Mouse (Mus musculus) limb, embryonic 12.5 days (tissue): ENCODE data around the gene Eprs. TPM values are rescaled to one million over a fixed set of nuclear protein-coding genes. Genes with fewer than 3 reads are reported as not detected.

Source experiments
- ATAC-seq: fragments of 200-750 bp; cut with Nextera tagmentation; 2 replicates; pipeline ENCODE4 v1.8.0; 2017; ENCODE audit warnings: low read depth, moderate TSS enrichment; ENCODE audit not compliant: insufficient number of reproducible peaks, insufficient read depth, low FRiP score, low TSS enrichment
- H3K27ac ChIP-seq: fragments of 300-500 bp; sonication (generic); 2 replicates; pipeline ENCODE4 v1.5.1; 2016; ENCODE audit warnings: mild to moderate bottlenecking, moderate library complexity
- H3K27me3 ChIP-seq: fragments of 300-500 bp; sonication (generic); 2 replicates; pipeline ENCODE4 v1.6.1; 2016; ENCODE audit warnings: mild to moderate bottlenecking, moderate library complexity
- H3K36me3 ChIP-seq: fragments of 300-500 bp; sonication (generic); 2 replicates; pipeline ENCODE4 v1.6.1; 2016; ENCODE audit warnings: mild to moderate bottlenecking, moderate library complexity
- H3K4me1 ChIP-seq: fragments of 300-500 bp; sonication (generic); replicated peaks from 2 replicates; pipeline ENCODE4 v1.6.1; 2016
- H3K4me2 ChIP-seq: fragments of 300-500 bp; sonication (generic); 2 replicates; pipeline ENCODE4 v1.6.1; 2016; ENCODE audit warnings: mild to moderate bottlenecking, moderate library complexity
- H3K4me3 ChIP-seq: fragments of 300-500 bp; sonication (generic); replicated peaks from 2 replicates; pipeline ENCODE4 v1.5.1; 2016; ENCODE audit warnings: mild to moderate bottlenecking
- H3K9ac ChIP-seq: fragments of 300-500 bp; sonication (generic); replicated peaks from 2 replicates; pipeline ENCODE4 v1.6.1; 2016; ENCODE audit warnings: mild to moderate bottlenecking, moderate library complexity
- H3K9me3 ChIP-seq: fragments of 300-500 bp; sonication (generic); 2 replicates; pipeline ENCODE4 v1.6.1; 2016; ENCODE audit warnings: mild to moderate bottlenecking, moderate library complexity
- WGBS: fragments of 180-500 bp; shearing (Covaris S2); methylation state at CpG from one replicate; pipeline ENCODE4 v1.1.7; 2016; 5-methylcytosine and 5-hydroxymethylcytosine counted together
- microRNA counts: library from miRNA; unstranded; fragments of <30 nt; microRNA quantifications from one replicate; lab custom pipeline; 2017
- microRNA-seq: library from miRNA; unstranded; fragments of <30 nt; microRNA quantifications from one replicate; pipeline ENCODE4, GENCODE M21; 2017
- polyA plus RNA-seq: library from polyadenylated mRNA; unstranded; fragments of >200 nt; fragmentation: Nextera tagmentation; extraction: Ambion mirVana; gene quantifications from 2 replicates; pipeline ENCODE4 v1.2.1, GENCODE M21; 2016

Eprs gene
- polyA plus RNA-seq, 1 experiment from 2014 or later, result 151 TPM

DNA sequence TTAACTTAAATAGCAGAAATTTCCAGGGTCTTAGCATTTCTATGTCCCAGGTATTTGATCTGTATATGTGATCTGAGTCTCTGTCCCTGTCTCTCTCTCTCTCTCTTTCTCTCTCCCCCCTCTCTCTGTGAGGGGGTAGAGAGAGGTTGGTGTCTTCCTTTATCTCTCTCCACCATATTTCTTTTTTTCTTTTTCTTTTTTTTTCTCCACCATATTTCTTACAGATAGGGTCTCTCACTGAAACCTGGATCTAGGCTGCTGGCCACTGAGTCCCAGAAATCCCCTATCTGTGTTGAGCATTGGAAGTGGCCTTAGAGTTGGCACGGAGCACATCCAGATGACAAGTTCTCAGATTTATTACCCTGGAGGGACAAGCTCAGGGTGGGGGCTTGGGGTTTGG is 110.6 kb downstream of the Eprs start:
- Histone ChIP-seq H3K4me2 (no peak overlapping the region), H3K27me3 (no peaks in the 10 kb centered on the region), H3K4me1 (peaks cover 16% of the 10 kb centered on the region), H3K9me3 (no peaks in the 10 kb centered on the region), H3K4me3 (no peak overlapping the region), H3K9ac (no peak overlapping the region), H3K36me3 (no peaks in the 10 kb centered on the region), H3K27ac (no peak overlapping the region)
- WGBS, result 85% methylated on average over 1 of the region's 1 CpGs
- ATAC-seq, result no peak

MicroRNAs within 50 kb of the gene (microRNA counts, 519-probe panel; counts per million panel counts)
- microRNA mmu-miR-194 (lab: Ali Mortazavi, UCI), result not detected

Small RNAs within 50 kb of the gene (microRNA-seq; reads per million reads assigned to microRNA genes)
- gene Mir194-1 (not detected), gene Mir215 (0.70 reads per million)

Other genes starting within 250 kb of the Eprs start
- 24.6 and 24.7 TPM in 2 replicates for gene Rab3gap2, start 158.9 kb upstream of the Eprs start, polyA plus RNA-seq
- 30.3 and 30.7 TPM in 2 replicates for gene Iars2, start 33.6 kb upstream of the Eprs start, polyA plus RNA-seq
- 23.7 TPM in 2 replicates for gene Bpnt1, start 30.9 kb upstream of the Eprs start, polyA plus RNA-seq
- 0.39 and 0.54 TPM in 2 replicates for gene Slc30a10, start 91.8 kb downstream of the Eprs start, polyA plus RNA-seq